Mouse (Mus musculus) lung, postnatal 4 days (tissue): ENCODE measurements at regions not wholly inside any gene's neighbourhood (a gene's known extent, or its start where the extent isn't known, plus 50 kb on each side); places are given as distances from the start of the nearest gene placed in this dataset.
"Not testable (repeated sequence)": the region's sequence is repeated elsewhere in the genome, so short reads cannot be mapped to it uniquely, and the experiment has no call there.

ENCODE experiments used
- DNase-seq, 2 experiments: peaks; one replicate each; pipeline ENCODE4 v3.0.0; 2021

GRCm38 (mm10) chr5:133935451-133935850 is 164.1 kb upstream of the Castor2 start:
- DNase-seq = no peak

GRCm38 (mm10) chr5:133935006-133935405 is 164.5 kb upstream of the Castor2 start:
- peak in 1 of 2 experiments; percentile 22 for DNase-seq

GRCm38 (mm10) chr5:133930101-133930500 is 169.4 kb upstream of the Castor2 start:
- no peak for DNase-seq

- DNase-seq = no peak
Observed at GRCm38 (mm10) chr5:133927054-133927453, 172.5 kb upstream of the Castor2 start.

- DNase-seq = no peak
Observed at GRCm38 (mm10) chr5:133925184-133925900, 174.2 kb upstream of the Castor2 start.

- DNase-seq = no peak
Observed at GRCm38 (mm10) chr5:133922181-133922580, 177.3 kb upstream of the Castor2 start.

- DNase-seq = no peak
Observed at GRCm38 (mm10) chr5:133915734-133916550, 183.6 kb upstream of the Castor2 start.

GRCm38 (mm10) chr5:133907442-133907841 is 192.1 kb upstream of the Castor2 start:
- DNase-seq = no peak

GRCm38 (mm10) chr5:133898025-133898598 is 201.4 kb upstream of the Castor2 start:
- DNase-seq = no peak

- no peak for DNase-seq
Observed at GRCm38 (mm10) chr5:133890728-133891127, 208.8 kb upstream of the Castor2 start.

- no peak for DNase-seq
Observed at GRCm38 (mm10) chr5:133889841-133890240, 209.7 kb upstream of the Castor2 start.

- no peak for DNase-seq
Observed at GRCm38 (mm10) chr5:133885507-133885906, 214.0 kb upstream of the Castor2 start.

- peak; percentile 63 to 86 for DNase-seq
Observed at GRCm38 (mm10) chr5:133885016-133885415, 214.5 kb upstream of the Castor2 start.

GRCm38 (mm10) chr5:133884593-133884992 is 214.9 kb upstream of the Castor2 start:
- DNase-seq = no peak

- DNase-seq = no peak
Observed at GRCm38 (mm10) chr5:133844483-133844882, 255.0 kb upstream of the Castor2 start.

- not testable (repeated sequence) for DNase-seq
Observed at GRCm38 (mm10) chr5:133842059-133842706, 257.3 kb upstream of the Castor2 start.

- DNase-seq = no peak
Observed at GRCm38 (mm10) chr5:133838286-133838685, 261.2 kb upstream of the Castor2 start.

- DNase-seq = no peak
Observed at GRCm38 (mm10) chr5:133833217-133833616, 266.3 kb upstream of the Castor2 start.

- no peak for DNase-seq
Observed at GRCm38 (mm10) chr5:133828226-133828625, 271.3 kb upstream of the Castor2 start.

- DNase-seq = no peak
Observed at GRCm38 (mm10) chr5:133823871-133824270, 275.6 kb upstream of the Castor2 start.

- no peak for DNase-seq
Observed at GRCm38 (mm10) chr5:133821273-133821672, 278.2 kb upstream of the Castor2 start.

- DNase-seq = no peak
Observed at GRCm38 (mm10) chr5:133815462-133815861, 284.0 kb upstream of the Castor2 start.

- no peak for DNase-seq
Observed at GRCm38 (mm10) chr5:133814436-133814835, 285.1 kb upstream of the Castor2 start.
